In genomic region chr14:27230262-27231022, GRCm38 (mm10) we compare ENCODE assay signal across 8 mouse cellular contexts.
DNase-seq lines count a peak whose midpoint lies in the region; ATAC-seq lines count a peak whose summit lies in the region.

No protein-coding gene starts in this region.

- H3K27ac ChIP-seq in embryonic facial prominence, embryonic 13.5 days, result peak overlapping the region; percentile 66; the same call in 1 of the 2 replicates
- 0 out of 2 replicates have a peak overlapping the region, but pooled peaks have one; percentile 36 for H3K27ac ChIP-seq in hindbrain, embryonic 16.5 days (ENCODE audit: low read depth, low read length)
- H3K27ac ChIP-seq in liver, embryonic 13.5 days, result no peak overlapping the region

- no peak overlapping the region for H3K4me3 ChIP-seq in embryonic facial prominence, embryonic 13.5 days
- no peak overlapping the region for H3K4me3 ChIP-seq in hindbrain, embryonic 16.5 days (ENCODE audit: low read length)
- H3K4me3 ChIP-seq in liver, embryonic 13.5 days (replicated peaks), result no peak overlapping the region

- H3K36me3 ChIP-seq in embryonic facial prominence, embryonic 13.5 days, result no peaks in the 10 kb centered on the region
- H3K36me3 ChIP-seq in hindbrain, embryonic 16.5 days (ENCODE audit: control insufficient read depth, insufficient read depth, low read length), result no peaks in the 10 kb centered on the region
- no peaks in the 10 kb centered on the region for H3K36me3 ChIP-seq in liver, embryonic 13.5 days

- peaks cover 22% of the 10 kb centered on the region for H3K4me1 ChIP-seq in embryonic facial prominence, embryonic 13.5 days
- peaks cover 5% of the 10 kb centered on the region; the same call in 1 of the 2 replicates for H3K4me1 ChIP-seq in hindbrain, embryonic 16.5 days (ENCODE audit: control insufficient read depth, insufficient read depth, low read depth, low read length)
- peaks cover 16% of the 10 kb centered on the region for H3K4me1 ChIP-seq in liver, embryonic 13.5 days (replicated peaks)

- H3K9ac ChIP-seq in embryonic facial prominence, embryonic 13.5 days, result no peak overlapping the region
- H3K9ac ChIP-seq in hindbrain, embryonic 16.5 days (ENCODE audit: low read depth, low read length), result no peak overlapping the region
- no peak overlapping the region for H3K9ac ChIP-seq in liver, embryonic 13.5 days

- 27% methylated on average over 18 of the region's 18 CpGs for WGBS in embryonic facial prominence, embryonic 13.5 days
- 30% methylated on average over 18 of the region's 18 CpGs for WGBS in hindbrain, embryonic 16.5 days
- 37% methylated on average over 18 of the region's 18 CpGs for WGBS in liver, embryonic 13.5 days (ENCODE audit: insufficient replicate concordance)

- peak; percentile 40 for DNase-seq in kidney, adult 9 months
- DNase-seq in kidney, adult 18-20 months, result no peak
- DNase-seq in liver, embryonic 13.5 days, result no peak
- DNase-seq in retina, embryonic 14.5 days (ENCODE audit: low spot score), result peak; percentile 52
- no peak for DNase-seq in cerebellum, postnatal 4 days (ENCODE audit: low spot score in 2 of 2)
- DNase-seq in cerebellum, adult 11 months, result no peak

- H3K9me3 ChIP-seq in embryonic facial prominence, embryonic 13.5 days, result no peaks in the 10 kb centered on the region
- no peaks in the 10 kb centered on the region for H3K9me3 ChIP-seq in hindbrain, embryonic 16.5 days (ENCODE audit: control insufficient read depth, low read length)
- no peaks in the 10 kb centered on the region for H3K9me3 ChIP-seq in liver, embryonic 13.5 days (replicated peaks)

- H3K4me2 ChIP-seq in embryonic facial prominence, embryonic 13.5 days, result no peak overlapping the region
- H3K4me2 ChIP-seq in hindbrain, embryonic 16.5 days (ENCODE audit: low read length), result no peak overlapping the region
- peak overlapping the region; percentile 28; the same call in 1 of the 2 replicates for H3K4me2 ChIP-seq in liver, embryonic 13.5 days

- no peaks in the 10 kb centered on the region for H3K27me3 ChIP-seq in embryonic facial prominence, embryonic 13.5 days
- H3K27me3 ChIP-seq in hindbrain, embryonic 16.5 days (replicated peaks; ENCODE audit: control insufficient read depth, insufficient read depth, low read length), result no peaks in the 10 kb centered on the region
- no peaks in the 10 kb centered on the region for H3K27me3 ChIP-seq in liver, embryonic 13.5 days

- ATAC-seq in embryonic facial prominence, embryonic 13.5 days (ENCODE audit: insufficient number of reproducible peaks, insufficient read depth, low FRiP score, low TSS enrichment, low read depth), result no peak
- ATAC-seq in hindbrain, embryonic 16.5 days, result no peak
- no peak for ATAC-seq in liver, embryonic 13.5 days (ENCODE audit: low read depth)

Comparison
In these comparisons a context has a peak if more than half of its experiments do, and no peak if none do; other contexts are left out.
1. DNase-seq: peak in kidney, adult 9 months (single experiment) and retina, embryonic 14.5 days (single experiment); none in kidney, adult 18-20 months (single experiment), liver, embryonic 13.5 days (single experiment), cerebellum, postnatal 4 days (0 of 2) and cerebellum, adult 11 months (single experiment).